Mouse (Mus musculus): Measurements from ENCODE around the gene Dmxl2. TPM values are rescaled to one million over a fixed set of nuclear protein-coding genes. Genes with fewer than 3 reads are reported as not detected.

Dmxl2 gene
- total RNA-seq (2023) = under 1 TPM; 0.21 to 0.41 TPM

DNA sequence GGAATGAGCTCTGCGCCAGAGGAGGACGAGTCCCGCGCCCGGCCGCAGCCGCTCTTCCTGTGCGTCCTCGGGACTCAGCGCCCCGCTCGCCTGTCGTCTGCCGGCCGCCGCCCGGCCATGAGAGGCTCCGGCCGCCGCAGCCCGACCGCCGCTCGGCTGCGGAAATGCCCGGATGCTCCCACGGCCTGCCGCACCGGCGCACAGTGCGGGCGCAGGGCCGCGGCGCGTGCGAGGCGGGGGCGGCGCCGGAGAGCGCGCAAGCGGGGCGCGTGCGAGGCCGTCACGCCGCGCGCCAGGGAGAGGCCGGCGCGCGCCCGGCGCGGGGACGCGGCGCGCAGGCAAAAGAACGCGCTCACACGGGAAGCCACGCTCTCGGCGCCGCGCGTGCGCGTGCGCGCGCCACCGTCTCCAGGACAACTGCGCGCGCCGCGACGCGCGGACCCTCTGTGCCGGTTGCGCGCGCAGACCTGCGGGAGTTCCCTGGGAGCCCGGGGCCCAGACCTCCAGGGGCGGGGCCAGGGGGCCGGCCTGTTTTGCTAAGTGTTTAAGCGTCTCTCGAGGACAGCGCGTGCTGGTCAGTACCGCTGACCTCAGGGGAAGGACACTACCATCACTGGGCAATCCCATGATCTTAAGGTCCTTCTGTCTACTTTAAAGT lies at the start of gene Dmxl2:
Dmxl2 (minus strand) TSS at position 174 of the 658 bp plus-strand sequence.

GRCm38 (mm10) chr9:54538684-54539083 lies 37.3 kb upstream of the Dmxl2 start, which contains the start of gene Sh2d7:
TSS of gene Sh2d7 (plus strand) at chr9:54538984.

Other genes starting within 250 kb of the Dmxl2 start
- not detected for gene Cyp19a1, start 233.5 kb downstream of the Dmxl2 start, total RNA-seq (2023)
- gene Gldn, start 215.1 kb downstream of the Dmxl2 start, total RNA-seq (2023) = not detected
- not detected for gene Sh2d7, start 37.4 kb upstream of the Dmxl2 start, total RNA-seq (2023)
- under 1 TPM in 1 of 2 experiments, not detected in 1; 0.38 TPM for gene Cib2, start 58.6 kb upstream of the Dmxl2 start, total RNA-seq (2023)
- gene Idh3a, start 84.7 kb upstream of the Dmxl2 start, total RNA-seq (2023) = 10 to 100 TPM; 47.3 to 51.4 TPM
- 10 to 100 TPM; 14.6 to 18.9 TPM for gene Acsbg1, start 160.2 kb upstream of the Dmxl2 start, total RNA-seq (2023)
- gene Dnaja4, start 197.2 kb upstream of the Dmxl2 start, total RNA-seq (2023) = 10 to 100 TPM; 20.6 to 24.5 TPM
- gene Wdr61, start 232.9 kb upstream of the Dmxl2 start, total RNA-seq (2023) = 10 to 100 TPM; 49.5 to 50.9 TPM

Data from T-cell, adult 66 days (primary cell).